Comparison of ENCODE assay signal across 37 mouse cellular contexts in the genomic region with DNA sequence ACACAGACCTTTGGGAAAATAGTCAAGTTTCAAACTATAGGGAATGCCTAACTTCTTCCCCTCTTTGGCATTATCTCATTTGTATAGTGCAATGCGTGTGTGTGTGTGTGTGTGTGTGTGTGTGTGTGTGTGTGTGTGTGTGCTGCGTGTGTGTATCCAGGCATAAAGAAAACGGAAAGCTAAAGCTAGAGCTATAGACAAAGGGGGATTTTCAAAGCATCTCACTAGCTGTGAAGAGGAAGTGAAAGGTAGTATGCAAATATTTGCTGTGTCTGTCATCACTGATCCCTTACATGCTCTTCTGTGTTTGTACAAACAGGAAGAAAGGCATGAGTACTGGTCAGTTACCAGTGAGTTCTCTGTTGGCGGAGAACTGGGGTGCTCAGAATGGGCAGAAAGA. TPM values are rescaled to one million over a fixed set of nuclear protein-coding genes. Genes with fewer than 3 reads are reported as not detected.
A peak's percentile ranks its signal among the peaks of the same experiment; 100 is the strongest.
DNase-seq lines count a peak whose midpoint lies in the region; ATAC-seq and TF ChIP-seq lines count a peak whose summit lies in the region.
"Had no signal": no experiment of that assay in that cellular context is flagged by ENCODE, and none has a peak within 500 bp of the region (broad histone marks: within the 10 kb centered on the region; RNA-seq: fewer than 3 reads in every experiment).

No protein-coding gene starts in this region.

- no peaks in the 10 kb centered on the region for H3K79me2 ChIP-seq in liver, adult 2 months (ENCODE audit: control insufficient read depth, insufficient read depth, low read length)
- H3K79me2 ChIP-seq in CH12.LX (replicated peaks; ENCODE audit: control insufficient read depth, extremely low read depth, insufficient read depth, poor library complexity, severe bottlenecking): no peaks in the 10 kb centered on the region

- TF ChIP-seq EP300 in CH12.LX (IDR thresholded peaks at IDR 0.05; ENCODE audit: low read length): peak; percentile 97

- no peak overlapping the region for H3K4me2 ChIP-seq in liver, embryonic 11.5 days
- H3K4me2 ChIP-seq in CH12.LX (ENCODE audit: insufficient read depth, low read depth, poor library complexity, severe bottlenecking): peak overlapping the region; percentile 3; the same call in 1 of the 2 replicates
- H3K4me2 ChIP-seq: forebrain, embryonic 13.5 days; heart, embryonic 11.5 days; hindbrain, embryonic 12.5 days; intestine, embryonic 15.5 days; lung, embryonic 15.5 days; midbrain, embryonic 12.5 days; neural tube, embryonic 13.5 days had no signal

- in situ Hi-C loops in CH12.LX (cut with MboI; ENCODE audit: low pct_ligation_motif_present, low pct_unique_long_range_greater_than_20kb, low sequenced_read_pairs): no loop called here

- WGBS in liver, adult 2 months: 45% methylated on average over 4 of the region's 4 CpGs
- WGBS in liver, embryonic 11.5 days: 73% methylated on average over 4 of the region's 4 CpGs
- 75% methylated on average over 4 of the region's 4 CpGs for WGBS in kidney, adult 2 months

- TF ChIP-seq CTCF in liver, adult 2 months (IDR thresholded peaks at IDR 0.05; ENCODE audit: low read depth, low read length): no peak
- no peak for TF ChIP-seq CTCF in CH12.LX (conservative IDR thresholded peaks at IDR 0.05 in 1 of 2, IDR thresholded peaks at IDR 0.05 in 1 of 2; ENCODE audit: low read depth in 2 of 2, low read length in 2 of 2)
- no peak for TF ChIP-seq CTCF in kidney, adult 2 months (conservative IDR thresholded peaks at IDR 0.05; ENCODE audit: insufficient read depth, insufficient read length, low read depth, low read length)

- ATAC-seq in liver, embryonic 11.5 days (replicated peaks; ENCODE audit: low FRiP score): no peak
- peak; percentile 89 for ATAC-seq in monocyte, adult 5-6 weeks (replicated peaks; ENCODE audit: insufficient number of reproducible peaks, low FRiP score, low TSS enrichment, poor library complexity, severe bottlenecking)
- ATAC-seq: forebrain, embryonic 13.5 days; hindbrain, postnatal 0 days; intestine, embryonic 15.5 days had no signal

- H3K4me1 ChIP-seq in liver, adult 2 months (ENCODE audit: control insufficient read depth, insufficient read depth, low read length): no peaks in the 10 kb centered on the region
- H3K4me1 ChIP-seq in liver, embryonic 11.5 days (replicated peaks; ENCODE audit: control insufficient read depth, insufficient read depth, low read length): no peaks in the 10 kb centered on the region
- peaks cover 7 to 11% of the 10 kb centered on the region in 2 experiments for H3K4me1 ChIP-seq in CH12.LX (ENCODE audit: control insufficient read depth in 1 of 2, insufficient read depth in 2 of 2)
- H3K4me1 ChIP-seq in kidney, adult 2 months (ENCODE audit: control insufficient read depth, insufficient read depth, low read length): no peaks in the 10 kb centered on the region
- H3K4me1 ChIP-seq: intestine, embryonic 15.5 days; megakaryocyte, embryonic 14.5 days had no signal

- DNase-seq in liver, adult 2 months (ENCODE audit: extremely low read depth, low read depth, low spot score): peak; percentile 28
- no peak for DNase-seq in liver, embryonic 11.5 days (ENCODE audit: low spot score)
- peak; percentile 19 for DNase-seq in lung, postnatal 36 days
- DNase-seq in lung, postnatal 10 days: no peak
- peak; percentile 90 for DNase-seq in CH12.LX (ENCODE audit: extremely low read depth)
- DNase-seq in kidney, adult 2 months: no peak
- DNase-seq in frontal cortex, adult 2 months (ENCODE audit: extremely low spot score in 1 of 2, low spot score in 1 of 2): no peak
- DNase-seq: adrenal gland, postnatal 25 days; cerebellum, adult 18-20 months; cerebellum, postnatal 14 days; gastrocnemius, postnatal 25 days; heart, adult 18-20 months; heart, postnatal 36 days; kidney, adult 9 months; kidney, postnatal 14 days; layer of hippocampus, adult 9-11 months; right cerebral cortex, postnatal 14 days; thymus, adult 18-20 months; thymus, postnatal 25 days had no signal

- H3K9me3 ChIP-seq in liver, embryonic 11.5 days (ENCODE audit: control insufficient read depth, low read length): no peaks in the 10 kb centered on the region
- H3K9me3 ChIP-seq in CH12.LX (replicated peaks; ENCODE audit: low read length): no peaks in the 10 kb centered on the region
- H3K9me3 ChIP-seq: forebrain, embryonic 13.5 days; hindbrain, embryonic 12.5 days; intestine, embryonic 15.5 days; lung, embryonic 15.5 days; megakaryocyte, embryonic 14.5 days; midbrain, embryonic 12.5 days; neural tube, embryonic 13.5 days had no signal

- H3K9ac ChIP-seq in liver, adult 2 months (ENCODE audit: low read depth, low read length): no peak overlapping the region
- no peak overlapping the region for H3K9ac ChIP-seq in liver, embryonic 11.5 days (ENCODE audit: low read depth, low read length)
- H3K9ac ChIP-seq in CH12.LX (ENCODE audit: insufficient read depth, low read depth): no peak overlapping the region
- H3K9ac ChIP-seq: forebrain, embryonic 13.5 days; hindbrain, embryonic 12.5 days; intestine, embryonic 15.5 days; liver, embryonic 14.5 days; lung, embryonic 15.5 days; midbrain, embryonic 12.5 days; neural tube, embryonic 13.5 days had no signal

- H3K36me3 ChIP-seq in liver, adult 2 months (ENCODE audit: control insufficient read depth, insufficient read depth, low read length): no peaks in the 10 kb centered on the region
- H3K36me3 ChIP-seq in liver, embryonic 11.5 days (ENCODE audit: control insufficient read depth, insufficient read depth, low read length): no peaks in the 10 kb centered on the region
- H3K36me3 ChIP-seq in CH12.LX (replicated peaks in 1 of 2; ENCODE audit: control insufficient read depth in 1 of 2, insufficient read depth in 1 of 2, low read length in 1 of 2): no peaks in the 10 kb centered on the region
- no peaks in the 10 kb centered on the region for H3K36me3 ChIP-seq in kidney, adult 2 months (ENCODE audit: control insufficient read depth, insufficient read depth, low read length)
- H3K36me3 ChIP-seq: hindbrain, embryonic 12.5 days; intestine, embryonic 15.5 days; lung, embryonic 15.5 days; midbrain, embryonic 12.5 days; neural tube, embryonic 13.5 days had no signal

- dilution Hi-C loops in CH12.LX (cut with MboI; ENCODE audit: extremely low pct_ligation_motif_present, extremely low pct_unique_long_range_greater_than_20kb, low sequenced_read_pairs): no loop called here

- TF ChIP-seq POLR2A in liver, adult 2 months (IDR thresholded peaks at IDR 0.05; ENCODE audit: extremely low read depth, insufficient read depth, low read length): no peak
- no peak for TF ChIP-seq POLR2A in CH12.LX (IDR thresholded peaks at IDR 0.05; ENCODE audit: low read depth, low read length)
- no peak for TF ChIP-seq POLR2A in kidney, adult 2 months (IDR thresholded peaks at IDR 0.05; ENCODE audit: low read depth, low read length)

- no peaks in the 10 kb centered on the region for H3K27me3 ChIP-seq in liver, adult 2 months (ENCODE audit: control insufficient read depth, insufficient read depth, low read length)
- no peaks in the 10 kb centered on the region; the same call in 1 of the 2 replicates for H3K27me3 ChIP-seq in liver, embryonic 11.5 days (replicated peaks; ENCODE audit: control insufficient read depth, insufficient read depth, low read length)
- no peaks in the 10 kb centered on the region for H3K27me3 ChIP-seq in CH12.LX (replicated peaks)
- no peaks in the 10 kb centered on the region for H3K27me3 ChIP-seq in kidney, adult 2 months (replicated peaks; ENCODE audit: control insufficient read depth, insufficient read depth, low read length)
- H3K27me3 ChIP-seq: forebrain, embryonic 13.5 days; hindbrain, embryonic 12.5 days; intestine, embryonic 15.5 days; lung, embryonic 15.5 days; midbrain, embryonic 12.5 days; neural tube, embryonic 13.5 days had no signal

- H3K27ac ChIP-seq in liver, adult 2 months (replicated peaks; ENCODE audit: insufficient read depth, low read depth, low read length): no peak overlapping the region
- H3K27ac ChIP-seq in liver, embryonic 11.5 days (ENCODE audit: low read depth, low read length): no peak overlapping the region
- no peak overlapping the region for H3K27ac ChIP-seq in CH12.LX (ENCODE audit: insufficient read depth, low read depth)
- no peak overlapping the region for H3K27ac ChIP-seq in kidney, adult 2 months (ENCODE audit: insufficient read depth, low read depth, low read length)
- H3K27ac ChIP-seq: forebrain, embryonic 13.5 days; hindbrain, embryonic 12.5 days; hindbrain, postnatal 0 days; intestine, embryonic 15.5 days; liver, embryonic 14.5 days; lung, embryonic 15.5 days; midbrain, embryonic 12.5 days; neural tube, embryonic 13.5 days; stomach, postnatal 0 days had no signal

- H3K4me3 ChIP-seq in liver, adult 2 months (ENCODE audit: insufficient read depth, low read depth, low read length): no peak overlapping the region
- H3K4me3 ChIP-seq in liver, embryonic 11.5 days (ENCODE audit: low read depth, low read length): no peak overlapping the region
- no peak overlapping the region for H3K4me3 ChIP-seq in CH12.LX (replicated peaks in 1 of 3; ENCODE audit: low read depth in 2 of 3, low read length in 2 of 3, poor library complexity in 1 of 3)
- H3K4me3 ChIP-seq in kidney, adult 2 months (ENCODE audit: insufficient read depth, low read depth, low read length): no peak overlapping the region
- H3K4me3 ChIP-seq: forebrain, embryonic 13.5 days; hindbrain, embryonic 12.5 days; intestine, embryonic 15.5 days; lung, embryonic 15.5 days; megakaryocyte, embryonic 14.5 days; midbrain, embryonic 12.5 days; neural tube, embryonic 13.5 days had no signal

- TF ChIP-seq RAD21 in CH12.LX (IDR thresholded peaks at IDR 0.05; ENCODE audit: low read depth, low read length): no peak

TF ChIP-seq in CH12.LX, 34 proteins besides CTCF, POLR2A, EP300 and RAD21 (continues in another document):
- TF ChIP-seq TCF12 (IDR thresholded peaks at IDR 0.05; ENCODE audit: low read depth, low read length) (peak; percentile 63; the same call in 1 of the 2 replicates), KAT2A (IDR thresholded peaks at IDR 0.05; ENCODE audit: insufficient replicate concordance, low read length) (no peak), NRF1 (IDR thresholded peaks at IDR 0.05; ENCODE audit: low read depth, low read length) (no peak), SMC3 (IDR thresholded peaks at IDR 0.05; ENCODE audit: low read depth, low read length) (no peak), NELFE (IDR thresholded peaks at IDR 0.05; ENCODE audit: low read depth, low read length) (no peak), RCOR1 (conservative IDR thresholded peaks at IDR 0.05; ENCODE audit: low read depth, low read length) (0 out of 2 replicates have a peak, but pooled peaks have one; percentile 68), ETS1 (conservative IDR thresholded peaks at IDR 0.05; ENCODE audit: low read depth, low read length) (peak; percentile 80)

RNA-seq across cellular contexts. Expression of gene Slc28a3, which starts 58.8 kb away (rescaled TPM):
- total RNA-seq in liver, adult 2 months (2014; rRNA removed): not detected in 2 replicates
- polyA plus RNA-seq in liver, adult 2 months (2012; rRNA removed): not detected in 2 replicates
- polyA plus RNA-seq in liver, embryonic 11.5 days (2014; fragmentation: Nextera tagmentation; extraction: Ambion mirVana): 0.08 TPM in 1 of 2 replicates, not detected in the other
- total RNA-seq in CH12.LX (2012; rRNA removed) (not detected in 2 replicates), CH12.LX (2014; rRNA removed) (not detected in 2 replicates)
- polyA plus RNA-seq in CH12.LX (2012; ENCODE audit: insufficient read length, low read depth): not detected in 2 replicates
- not detected in 3 replicates for total RNA-seq in monocyte, adult 5-6 weeks (2017)
- not detected in 2 replicates for polyA plus RNA-seq in kidney, adult 2 months (2012; rRNA removed)
- polyA plus RNA-seq in frontal cortex, adult 2 months (2012; rRNA removed): 0.06 TPM in 1 of 2 replicates, not detected in the other
- total RNA-seq: adrenal gland, adult 18-20 months; gastrocnemius, adult 18-20 months; gastrocnemius, postnatal 25 days; heart, postnatal 36 days; left cerebral cortex, postnatal 10 days; midbrain, postnatal 0 days had no signal
- polyA plus RNA-seq: embryonic facial prominence, embryonic 11.5 days; heart, embryonic 11.5 days; heart, embryonic 16.5 days; hindbrain, embryonic 12.5 days; lung, embryonic 15.5 days; midbrain, embryonic 12.5 days; midbrain, postnatal 0 days had no signal

Comparison
In these comparisons a context has a peak if more than half of its experiments do, and no peak if none do; other contexts are left out.
1. DNase-seq: peak in liver, adult 2 months (single experiment), lung, postnatal 36 days (single experiment) and CH12.LX (single experiment); none in liver, embryonic 11.5 days (single experiment), lung, postnatal 10 days (single experiment), kidney, adult 2 months (single experiment) and frontal cortex, adult 2 months (0 of 2).